Mouse (Mus musculus): ENCODE data around the gene Lce3e.

The Lce3e gene

DNA sequence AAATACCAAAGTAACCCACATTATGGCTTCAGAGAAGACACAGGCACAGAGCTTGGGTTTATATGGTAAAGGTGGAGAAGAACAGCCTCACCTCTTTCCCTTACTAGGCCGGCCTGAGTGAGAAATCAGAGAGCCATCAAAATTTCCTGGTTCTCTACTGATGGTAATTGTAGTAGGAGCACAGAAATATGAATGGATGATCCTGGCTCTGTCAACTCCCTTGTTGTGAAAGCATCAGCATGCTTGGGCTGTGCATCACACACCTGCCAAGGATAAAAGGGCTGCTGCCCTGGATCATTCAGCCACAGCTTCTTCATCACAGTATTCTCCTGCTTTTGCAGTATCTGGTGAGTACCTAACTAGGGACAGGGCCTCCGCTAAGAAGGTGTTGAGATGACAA, at the start of gene Lce3e:
Gene Lce3e, plus strand, starts transcription at position 301 of the 400 bp plus-strand sequence.
- DNase-seq (ENCODE audit: low read depth): no peak

DNA sequence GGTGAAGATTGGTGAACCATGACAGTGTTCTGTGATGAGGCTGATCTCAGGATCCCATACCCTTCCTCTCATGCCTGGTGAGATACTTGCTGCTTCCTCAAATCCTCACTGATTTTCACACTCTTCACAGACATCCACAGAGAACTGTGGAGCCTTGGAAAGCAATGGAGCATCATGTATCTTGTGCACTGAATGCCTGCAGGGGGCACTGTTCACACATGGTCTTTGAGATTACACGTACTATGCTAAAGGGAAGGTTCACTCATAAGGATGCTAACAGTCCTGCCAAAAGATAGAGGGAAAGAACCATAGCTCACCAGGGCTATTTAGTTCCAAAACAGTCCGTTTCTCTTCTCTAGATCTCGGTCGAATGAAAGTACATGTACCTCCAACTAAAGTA, 46.5 kb upstream of the Lce3e start:
- no peak for DNase-seq (ENCODE audit: low read depth)

DNA sequence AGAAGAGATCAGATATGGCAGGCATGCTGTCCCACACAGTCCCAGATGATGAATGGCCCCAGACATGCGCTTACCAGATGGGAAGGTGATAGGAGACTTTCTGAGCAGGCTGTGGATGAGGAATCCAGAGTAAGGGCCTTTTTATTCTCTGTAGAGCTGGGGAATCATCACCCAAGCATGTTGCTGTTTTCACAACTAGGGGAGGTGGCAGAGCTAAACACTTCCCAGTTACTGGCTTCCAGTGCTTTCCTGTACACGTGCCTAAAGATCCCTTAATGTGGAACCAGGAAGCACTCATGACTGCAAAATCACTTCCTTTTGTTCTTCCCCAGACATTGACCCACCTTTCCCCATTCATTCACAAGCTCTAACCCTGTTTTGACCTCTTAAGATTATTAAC, 40.7 kb upstream of the Lce3e start, which contains the start of gene Lce3a:
Gene Lce3a, minus strand, starts transcription at position 101 of the 400 bp plus-strand sequence.
- no peak for DNase-seq (ENCODE audit: low read depth)

DNA sequence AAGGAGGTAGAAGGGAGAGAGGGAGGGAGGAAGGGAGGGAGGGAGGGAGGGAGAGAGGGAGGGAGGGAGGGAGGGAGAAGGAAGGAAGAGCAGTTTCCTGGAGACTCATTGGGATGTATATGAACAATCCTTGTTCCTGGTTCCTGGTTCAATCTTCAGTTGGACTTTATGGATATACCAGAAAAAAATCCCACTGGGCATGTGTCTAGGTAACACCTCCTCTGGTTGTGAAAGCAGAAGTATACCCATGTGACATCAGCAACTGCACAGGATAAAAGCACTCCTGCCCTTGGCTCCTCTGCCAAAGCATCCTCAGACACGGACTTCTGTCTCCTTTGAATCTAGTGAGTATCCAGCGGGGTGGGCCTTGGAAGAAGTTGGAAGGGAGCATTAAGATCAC, 34.2 kb upstream of the Lce3e start, which contains the start of gene Lce3b:
Gene Lce3b, plus strand, starts transcription at position 301 of the 400 bp plus-strand sequence.
- DNase-seq (ENCODE audit: low read depth): no peak

DNA sequence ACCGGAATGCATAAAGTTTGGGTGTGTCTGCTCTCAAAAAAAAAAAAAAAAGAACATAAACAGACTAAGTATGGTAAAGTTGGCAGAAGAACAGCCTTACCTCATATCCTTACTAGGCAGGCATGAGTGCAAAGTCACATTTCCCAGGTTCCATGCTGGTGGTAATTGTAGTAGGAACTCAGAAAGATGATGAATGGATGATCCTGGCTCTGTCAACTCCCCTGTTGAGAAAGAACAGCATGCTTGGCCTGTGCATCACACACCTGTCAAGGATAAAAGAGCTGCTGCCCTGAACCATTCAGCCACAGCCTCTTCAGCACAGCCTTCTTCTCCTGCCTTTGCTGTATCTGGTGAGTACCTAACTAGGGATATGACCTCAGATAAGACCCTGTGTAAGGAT, 22.7 kb upstream of the Lce3e start, which contains the start of gene Lce3c:
Gene Lce3c, plus strand, starts transcription at position 301 of the 400 bp plus-strand sequence.
- no peak for DNase-seq (ENCODE audit: low read depth)

DNA sequence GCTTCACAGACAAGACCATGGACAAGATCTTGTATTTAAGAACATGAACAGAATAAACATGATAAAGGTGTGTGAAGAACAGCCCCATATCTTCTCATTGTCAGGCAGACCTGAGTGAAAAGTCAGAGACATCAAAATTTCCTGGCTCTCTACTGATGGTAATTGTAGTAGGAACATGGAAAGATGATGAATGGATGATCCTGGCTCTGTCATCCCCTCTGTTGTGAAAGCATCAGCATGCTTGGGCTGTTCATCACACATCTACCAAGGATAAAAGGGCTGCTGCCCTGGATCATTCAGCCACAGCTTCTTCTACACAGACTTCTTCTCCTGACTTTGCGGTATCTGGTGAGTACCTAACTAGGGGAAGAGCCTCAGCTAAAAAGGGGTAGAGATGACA, 9.8 kb upstream of the Lce3e start, which contains the start of gene Lce3d:
Gene Lce3d, plus strand, starts transcription at position 301 of the 400 bp plus-strand sequence.
- no peak for DNase-seq (ENCODE audit: low read depth)

DNA sequence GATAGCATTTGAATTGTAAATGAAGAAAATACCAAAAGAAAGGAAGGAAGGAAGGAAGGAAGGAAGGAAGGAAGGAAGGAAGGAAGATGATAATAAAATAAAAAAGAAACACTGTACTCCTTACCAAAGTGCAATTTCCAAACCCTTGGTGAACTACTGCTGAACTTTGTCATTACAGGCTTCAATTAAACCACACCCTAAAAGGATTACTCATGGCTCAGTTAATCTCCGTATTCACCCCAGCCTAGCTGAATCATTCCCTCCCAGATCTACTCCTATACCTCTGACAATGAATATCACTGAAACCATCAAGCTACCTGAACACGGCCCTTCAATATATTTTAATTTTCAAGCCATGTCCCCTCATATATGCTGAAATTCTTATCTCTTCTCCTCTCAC, 11.6 kb downstream of the Lce3e start:
- DNase-seq (ENCODE audit: low read depth): no peak

DNA sequence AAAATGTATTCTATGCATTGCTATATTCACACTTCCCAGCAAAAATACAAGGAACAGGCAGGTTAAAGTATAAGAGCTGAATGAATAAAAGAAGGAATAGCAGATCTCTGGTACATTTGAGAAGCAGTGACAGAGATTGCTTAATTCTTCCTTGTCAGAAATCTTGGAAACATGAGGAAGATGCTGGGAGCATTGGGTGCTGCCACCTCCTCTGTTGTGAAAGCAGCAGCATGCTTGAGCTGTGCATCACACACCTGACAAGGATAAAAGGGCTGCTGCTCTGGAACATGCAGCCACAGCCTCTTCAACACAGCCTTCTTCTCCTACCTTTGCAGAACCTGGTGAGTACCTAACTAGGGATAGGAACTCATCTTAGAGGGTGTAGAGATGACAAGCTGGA, 25.1 kb downstream of the Lce3e start, which contains the start of gene Lce3f:
Gene Lce3f, plus strand, starts transcription at position 301 of the 400 bp plus-strand sequence.
- no peak for DNase-seq (ENCODE audit: low read depth)

DNA sequence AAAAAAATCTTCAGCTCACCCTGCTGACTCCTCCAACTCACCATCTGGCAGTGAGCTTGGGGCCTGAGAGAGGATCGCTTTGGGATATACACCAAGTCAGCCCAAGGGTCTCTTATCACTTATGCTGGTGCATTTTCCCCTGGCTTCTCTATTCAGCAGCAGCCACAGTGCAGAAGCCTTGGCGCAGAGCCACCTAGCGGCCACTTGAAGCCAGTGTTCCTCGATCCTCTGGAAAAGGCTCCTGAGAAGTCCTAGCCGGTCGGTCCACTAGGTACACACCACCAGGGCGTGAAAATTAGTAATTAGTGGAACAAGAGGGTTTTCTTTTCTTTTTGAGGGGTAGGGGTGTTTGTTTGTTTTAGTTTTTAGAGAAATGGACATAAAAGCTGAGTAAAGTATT, 31.8 kb downstream of the Lce3e start:
- DNase-seq (ENCODE audit: low read depth): peak; percentile 10

DNA sequence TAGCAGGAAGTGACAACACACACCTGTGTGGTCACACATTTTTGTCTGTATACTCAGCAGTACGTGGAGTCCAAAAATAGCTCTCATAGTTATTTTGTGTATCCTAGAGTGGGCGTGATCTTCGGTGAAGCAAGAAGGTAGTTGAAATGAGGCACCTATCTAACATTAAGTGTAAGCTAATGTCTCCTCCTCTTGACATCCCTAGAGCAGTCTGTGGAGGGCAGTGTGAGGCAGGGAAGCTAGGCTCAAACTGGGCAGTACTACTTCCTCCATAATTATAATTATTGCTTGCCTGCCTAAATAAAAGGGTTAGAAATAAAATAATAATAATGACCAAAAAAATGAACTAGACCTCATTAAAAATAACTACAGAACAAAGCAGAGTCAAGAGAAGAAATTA, 33.8 kb downstream of the Lce3e start:
- DNase-seq (ENCODE audit: low read depth): no peak

DNA sequence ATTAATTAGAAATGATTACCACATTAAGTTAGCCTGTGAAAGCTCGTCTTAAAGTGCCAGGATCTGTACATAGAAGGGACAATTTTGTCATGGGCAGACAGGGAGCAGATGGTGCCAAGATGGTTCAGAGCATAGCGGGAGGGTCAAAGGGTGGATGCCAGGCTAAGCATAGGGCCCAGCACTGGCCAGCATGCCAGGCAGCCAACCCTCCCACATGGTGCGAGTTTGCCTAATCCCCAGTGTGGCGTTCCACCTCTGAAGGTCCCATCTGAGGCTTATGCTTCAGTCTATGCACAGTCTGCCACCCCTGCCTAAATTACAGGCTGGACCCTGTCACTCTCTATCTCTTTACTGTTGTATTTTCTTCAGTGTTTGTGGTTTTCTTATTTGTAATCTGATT, 36.0 kb downstream of the Lce3e start:
- no peak for DNase-seq (ENCODE audit: low read depth)

DNA sequence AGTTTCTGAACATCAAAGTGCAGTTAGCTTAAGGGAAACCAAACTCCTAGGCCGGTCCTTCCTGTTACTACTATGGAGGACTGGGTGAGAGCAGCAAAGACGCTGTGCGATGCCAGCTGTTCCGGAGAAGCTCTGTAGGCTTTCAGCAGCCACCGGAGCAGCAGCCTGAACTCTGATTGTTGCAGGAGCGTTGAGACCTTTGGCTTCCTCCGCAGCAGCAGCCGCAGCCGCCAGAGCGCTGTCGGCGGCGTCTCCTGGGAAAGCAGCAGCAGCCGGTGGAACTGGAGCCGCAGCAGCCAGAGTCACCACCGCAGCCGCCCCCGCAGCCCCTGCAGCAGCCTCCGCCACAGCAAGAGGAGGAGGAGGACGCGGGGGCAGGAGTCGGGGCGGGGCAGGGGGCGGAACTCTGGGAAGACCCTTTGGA, 47.5 kb downstream of the Lce3e start:
- no peak for DNase-seq (ENCODE audit: low read depth)

DNA sequence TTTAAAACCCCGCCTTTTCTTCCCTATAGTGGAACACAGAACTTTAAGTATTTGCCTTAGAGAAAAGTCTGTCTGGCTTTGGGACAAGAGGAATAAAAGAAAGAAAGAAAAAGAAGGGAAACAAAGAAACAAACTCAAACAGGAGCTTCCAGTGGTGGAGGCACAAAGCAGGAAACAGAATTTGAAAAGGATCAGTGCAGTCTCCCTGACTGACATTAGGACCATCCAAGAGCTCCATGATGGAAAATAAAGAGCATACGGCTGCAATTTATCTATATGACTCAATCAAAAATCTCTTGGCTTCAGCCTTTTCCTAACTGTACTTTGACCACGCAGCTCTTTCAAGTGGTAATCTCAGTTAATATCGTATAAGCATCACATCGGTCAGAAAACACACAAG, 48.0 kb downstream of the Lce3e start:
- no peak for DNase-seq (ENCODE audit: low read depth)

DNA sequence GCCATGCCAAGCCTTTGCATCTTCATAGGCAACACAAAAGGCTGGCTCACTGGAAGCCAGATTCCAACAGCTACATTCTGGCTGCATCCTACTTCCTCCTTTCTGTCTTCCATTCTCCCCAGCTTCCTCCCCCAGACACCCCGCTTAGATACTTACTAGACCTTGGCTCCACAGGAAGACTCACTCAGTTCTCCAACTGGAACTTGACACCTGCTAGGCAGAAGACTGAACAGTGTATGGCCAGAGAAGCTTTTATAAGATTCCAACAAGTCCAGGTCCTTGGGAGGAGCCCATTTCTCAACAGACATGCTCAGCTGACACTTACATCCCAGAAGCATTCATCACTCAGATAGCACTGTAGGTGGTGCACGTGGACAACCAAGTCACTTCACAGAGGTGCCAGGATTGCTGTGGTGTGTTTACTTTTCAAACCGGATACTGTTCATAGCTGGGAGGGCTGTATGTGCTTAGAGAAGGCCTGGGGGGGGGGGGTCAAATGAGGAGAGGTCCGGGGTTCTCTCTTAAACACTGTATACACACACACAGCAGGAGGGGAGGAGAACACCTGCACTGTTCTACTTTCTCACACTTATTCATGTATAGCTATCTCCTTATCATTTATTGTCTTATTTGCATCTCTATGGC, 48.7 kb downstream of the Lce3e start, which contains the start of gene Crct1:
Gene Crct1, minus strand, starts transcription at position 228 of the 645 bp plus-strand sequence.
- no peak for DNase-seq (ENCODE audit: low read depth)
